Mouse (Mus musculus) ovary, adult 2 months (tissue): Measurements from ENCODE around the gene Gm5799. TPM values are rescaled to one million over a fixed set of nuclear protein-coding genes. Genes with fewer than 3 reads are reported as not detected.

Experiments used
- polyA plus RNA-seq: library from polyadenylated mRNA; depleted of rRNA; stranded (reverse); fragments of >200 nt; gene quantifications from 2 replicates; pipeline ENCODE4 v1.2.3, GENCODE M21; 2012; rRNA removed

Gm5799 gene
- polyA plus RNA-seq: not detected in 2 replicates

GRCm38 (mm10) chr14:43543276-43543675, at the start of gene Gm5799:
TSS of gene Gm5799 (plus strand) at chr14:43543576.

GRCm38 (mm10) chr14:43579046-43579445, 35.7 kb downstream of the Gm5799 start, which contains the start of gene Gm17654:
TSS of gene Gm17654 (minus strand) at chr14:43579146.

Other genes with a start within 250 kb of the Gm5799 start
- not detected in 2 replicates for gene Gm8127, start 249.7 kb upstream of the Gm5799 start, polyA plus RNA-seq
- not detected in 2 replicates for gene 1700001F09Rik, start 195.8 kb upstream of the Gm5799 start, polyA plus RNA-seq
- not detected in 2 replicates for gene Gm8138, start 127.2 kb upstream of the Gm5799 start, polyA plus RNA-seq
- gene Gm17654, start 35.6 kb downstream of the Gm5799 start, polyA plus RNA-seq: not detected in 2 replicates
- gene Gm10375, start 64.4 kb downstream of the Gm5799 start, polyA plus RNA-seq: not detected in 2 replicates
- gene Gm8165, start 133.6 kb downstream of the Gm5799 start, polyA plus RNA-seq: not detected in 2 replicates
- gene Gm7324, start 154.3 kb downstream of the Gm5799 start, polyA plus RNA-seq: not detected in 2 replicates
- not detected in 2 replicates for gene Gm16506, start 183.9 kb downstream of the Gm5799 start, polyA plus RNA-seq
- gene Gm6526, start 204.3 kb downstream of the Gm5799 start, polyA plus RNA-seq: not detected in 2 replicates
- gene Gm8180, start 241.2 kb downstream of the Gm5799 start, polyA plus RNA-seq: not detected in 2 replicates